Mouse (Mus musculus) neutrophil, adult 83 days (primary cell): Measurements from ENCODE around the gene Sec14l2. TPM values are rescaled to one million over a fixed set of nuclear protein-coding genes. Genes with fewer than 3 reads are reported as not detected.

Experiments
- total RNA-seq, 2 experiments: library from RNA; stranded (reverse); gene quantifications; one replicate each; pipeline ENCODE4 v1.2.4; 2023

Sec14l2 gene
- total RNA-seq: 10 to 100 TPM in 1 of 2 experiments, 1 to 10 TPM in 1; 6.1 to 12.8 TPM

GRCm38 (mm10) chr11:4122742-4123579 lies at the start of gene Sec14l2:
Sec14l2 (minus strand) TSS chr11:4123415.

GRCm38 (mm10) chr11:4159808-4160708 lies 36.8 kb upstream of the Sec14l2 start, which contains the start of the genes Ccdc157 and Sf3a1:
Ccdc157 (minus strand) TSS chr11:4160293.
Sf3a1 (plus strand) TSS chr11:4160350.

GRCm38 (mm10) chr11:4134986-4135935 lies 12.0 kb upstream of the Sec14l2 start, which contains the start of gene Rnf215:
Rnf215 (plus strand) TSS chr11:4135202.

GRCm38 (mm10) chr11:4095171-4096053 lies 27.8 kb downstream of the Sec14l2 start, which contains the start of gene Mtfp1:
Mtfp1 (minus strand) TSS chr11:4095445.

GRCm38 (mm10) chr11:4064627-4065122 lies 58.5 kb downstream of the Sec14l2 start, which contains the start of gene Sec14l3:
Sec14l3 (plus strand) TSS chr11:4064841.

Other genes starting within 250 kb of the Sec14l2 start
- gene 4921536K21Rik, start 228.3 kb downstream of the Sec14l2 start, total RNA-seq: 1 to 10 TPM in 1 of 2 experiments, under 1 TPM in 1; 0.66 to 1.6 TPM
- gene Dusp18, start 228.2 kb downstream of the Sec14l2 start, total RNA-seq: 1 to 10 TPM; 5.6 to 7.6 TPM
- 1 to 10 TPM; 9.2 to 9.6 TPM for gene Slc35e4, start 208.8 kb downstream of the Sec14l2 start, total RNA-seq
- 100 to 1,000 TPM; 162 to 166 TPM for gene Tcn2, start 191.3 kb downstream of the Sec14l2 start, total RNA-seq
- gene Pes1, start 159.4 kb downstream of the Sec14l2 start, total RNA-seq: 10 to 100 TPM; 23.0 to 32.5 TPM
- gene 4930556J24Rik, start 146.6 kb downstream of the Sec14l2 start, total RNA-seq: not detected
- under 1 TPM in 1 of 2 experiments, not detected in 1; 0.18 TPM for gene Gal3st1, start 139.8 kb downstream of the Sec14l2 start, total RNA-seq
- gene Sec14l4, start 92.0 kb downstream of the Sec14l2 start, total RNA-seq: not detected
- not detected for gene Sec14l3, start 58.6 kb downstream of the Sec14l2 start, total RNA-seq
- gene Mtfp1, start 28.0 kb downstream of the Sec14l2 start, total RNA-seq: 1 to 10 TPM; 3.1 to 3.2 TPM
- 10 to 100 TPM in 1 of 2 experiments, 1 to 10 TPM in 1; 9.8 to 12.9 TPM for gene Rnf215, start 11.8 kb upstream of the Sec14l2 start, total RNA-seq
- gene Ccdc157, start 36.9 kb upstream of the Sec14l2 start, total RNA-seq: 1 to 10 TPM; 2.3 to 3.0 TPM
- gene Sf3a1, start 36.9 kb upstream of the Sec14l2 start, total RNA-seq: 10 to 100 TPM; 35.8 to 44.4 TPM
- 10 to 100 TPM; 12.7 to 15.3 TPM for gene Tbc1d10a, start 63.4 kb upstream of the Sec14l2 start, total RNA-seq
- gene Castor1, start 94.8 kb upstream of the Sec14l2 start, total RNA-seq: 1 to 10 TPM; 4.4 to 5.2 TPM
- 100 to 1,000 TPM; 281 to 323 TPM for gene Osm, start 113.0 kb upstream of the Sec14l2 start, total RNA-seq
- gene Lif, start 134.1 kb upstream of the Sec14l2 start, total RNA-seq: 1 to 10 TPM; 1.9 to 3.0 TPM